Mouse (Mus musculus) limb, embryonic 13.5 days (tissue): ENCODE measurements around the gene H1f0. TPM values are rescaled to one million over a fixed set of nuclear protein-coding genes. Genes with fewer than 3 reads are reported as not detected.
A peak's percentile ranks its signal among the peaks of the same experiment; 100 is the strongest.
"Not testable (repeated sequence)": the region's sequence is repeated elsewhere in the genome, so short reads cannot be mapped to it uniquely, and the experiment has no call there.

Experiments used
- ATAC-seq: fragments of 200-750 bp; cut with Nextera tagmentation; 2 replicates; pipeline ENCODE4 v1.8.0; 2017; ENCODE audit warnings: low read depth, moderate number of reproducible peaks, moderate TSS enrichment; ENCODE audit not compliant: low FRiP score
- H3K27ac ChIP-seq: fragments of 300-500 bp; sonication (generic); 2 replicates; pipeline ENCODE4 v1.5.1; 2015; ENCODE audit warnings: inconsistent platforms, mild to moderate bottlenecking, moderate library complexity
- H3K27me3 ChIP-seq: fragments of 300-500 bp; sonication (generic); 2 replicates; pipeline ENCODE4 v1.6.1; 2015; ENCODE audit warnings: mild to moderate bottlenecking, inconsistent platforms
- H3K36me3 ChIP-seq: fragments of 300-500 bp; sonication (generic); 2 replicates; pipeline ENCODE4 v1.6.1; 2015; ENCODE audit warnings: inconsistent platforms, mild to moderate bottlenecking, moderate library complexity
- H3K4me1 ChIP-seq: fragments of 300-500 bp; sonication (generic); 2 replicates; pipeline ENCODE4 v1.6.1; 2015; ENCODE audit warnings: inconsistent platforms
- H3K4me2 ChIP-seq: fragments of 300-500 bp; sonication (generic); replicated peaks from 2 replicates; pipeline ENCODE4 v1.6.1; 2015; ENCODE audit warnings: inconsistent platforms, mild to moderate bottlenecking, moderate library complexity
- H3K4me3 ChIP-seq: fragments of 300-500 bp; sonication (generic); 2 replicates; pipeline ENCODE4 v1.5.1; 2015; ENCODE audit warnings: moderate library complexity, mild to moderate bottlenecking, inconsistent platforms
- H3K9ac ChIP-seq: fragments of 300-500 bp; sonication (generic); 2 replicates; pipeline ENCODE4 v1.6.1; 2015; ENCODE audit warnings: mild to moderate bottlenecking, inconsistent platforms
- H3K9me3 ChIP-seq: fragments of 300-500 bp; sonication (generic); 2 replicates; pipeline ENCODE4 v1.6.1; 2016; ENCODE audit warnings: inconsistent platforms
- WGBS: fragments of 180-500 bp; shearing (Covaris S2); methylation state at CpG from one replicate; pipeline ENCODE4 v1.1.7; 2015; 5-methylcytosine and 5-hydroxymethylcytosine counted together
- polyA plus RNA-seq: library from polyadenylated mRNA; unstranded; fragments of >200 nt; fragmentation: Nextera tagmentation; extraction: Ambion mirVana; gene quantifications from 2 replicates; pipeline ENCODE4 v1.2.1, GENCODE M21; 2015

H1f0 gene
- polyA plus RNA-seq, 1 experiment from 2014 or later = 558 TPM

DNA sequence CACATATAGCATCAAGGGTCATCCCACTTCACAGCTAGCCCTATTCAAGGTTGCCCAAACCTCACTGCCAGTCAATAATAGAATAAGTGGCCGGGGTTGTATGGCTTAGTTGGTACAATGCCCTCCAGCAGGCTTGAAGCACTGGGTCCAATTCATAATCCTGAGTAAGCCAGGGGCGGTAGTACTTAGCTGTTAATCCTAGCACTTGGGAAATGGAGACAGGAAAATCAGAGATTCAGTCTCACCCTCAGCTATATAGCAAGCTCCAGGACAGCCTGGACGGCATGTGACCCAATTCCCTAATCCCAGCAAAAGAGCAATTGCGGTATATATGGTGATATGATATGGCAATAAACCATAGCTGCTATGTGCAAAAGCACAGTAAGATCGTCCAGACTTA lies 21.2 kb upstream of the H1f0 start:
- WGBS = 82% methylated on average over 5 of the region's 5 CpGs
- H3K9ac ChIP-seq = no peak overlapping the region
- H3K4me2 ChIP-seq = no peak overlapping the region
- no peak overlapping the region for H3K4me3 ChIP-seq
- H3K27me3 ChIP-seq = no peaks in the 10 kb centered on the region
- no peak for ATAC-seq
- no peaks in the 10 kb centered on the region for H3K9me3 ChIP-seq
- H3K36me3 ChIP-seq = peaks cover 63% of the 10 kb centered on the region
- H3K4me1 ChIP-seq = no peaks in the 10 kb centered on the region
- H3K27ac ChIP-seq = no peak overlapping the region

DNA sequence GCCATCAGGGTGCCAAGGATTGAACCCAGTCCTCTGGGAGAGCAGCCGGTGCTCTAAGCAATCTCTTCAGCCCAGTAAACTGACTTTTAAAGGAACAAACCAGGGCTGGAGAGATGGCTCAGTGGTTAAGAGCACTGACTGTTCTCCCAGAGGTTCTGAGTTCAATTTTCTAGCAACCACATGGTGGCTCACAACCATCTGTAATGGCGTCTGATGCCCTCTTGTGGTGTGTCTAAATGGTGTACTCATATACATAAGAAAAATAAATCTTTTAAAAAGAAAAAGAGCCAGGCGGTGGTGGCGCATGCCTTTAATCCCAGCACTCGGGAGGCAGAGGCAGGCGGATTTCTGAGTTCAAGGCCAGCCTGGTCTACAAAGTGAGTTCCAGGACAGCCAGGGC lies 20.4 kb upstream of the H1f0 start:
- H3K27me3 ChIP-seq, H3K9me3 ChIP-seq, H3K27ac ChIP-seq, H3K4me2 ChIP-seq, ATAC-seq, H3K9ac ChIP-seq, H3K4me3 ChIP-seq, H3K4me1 ChIP-seq: not testable (repeated sequence)
- WGBS = 87% methylated on average over 6 of the region's 6 CpGs
- H3K36me3 ChIP-seq = peaks cover 55% of the 10 kb centered on the region

DNA sequence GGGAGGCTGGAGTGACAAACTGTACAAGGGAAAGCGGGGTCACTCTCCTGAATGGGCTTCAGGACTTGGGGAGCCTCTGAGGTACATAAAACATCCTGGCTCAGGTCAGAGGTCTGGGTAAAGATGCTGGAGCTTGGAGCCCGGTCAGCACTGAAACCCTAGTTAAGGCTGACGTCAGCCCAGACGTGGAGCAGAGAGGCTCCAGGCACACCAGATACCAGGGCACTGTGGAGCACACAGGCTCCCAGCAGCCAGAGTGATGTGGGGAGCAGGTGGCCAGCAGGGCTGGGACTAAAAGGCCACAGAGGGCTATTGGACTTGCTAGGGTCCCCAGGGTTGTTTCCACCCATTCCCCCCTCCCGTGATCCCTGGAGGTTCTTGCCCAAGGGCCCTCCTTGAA lies 18.5 kb upstream of the H1f0 start:
- Histone ChIP-seq H3K9me3 (no peaks in the 10 kb centered on the region), H3K4me2 (no peak overlapping the region), H3K27ac (no peak overlapping the region), H3K27me3 (no peaks in the 10 kb centered on the region), H3K4me1 (no peaks in the 10 kb centered on the region; the same call in 1 of the 2 replicates), H3K36me3 (peaks cover 36% of the 10 kb centered on the region), H3K9ac (no peak overlapping the region), H3K4me3 (no peak overlapping the region)
- 72% methylated on average over 5 of the region's 5 CpGs for WGBS
- ATAC-seq = no peak

DNA sequence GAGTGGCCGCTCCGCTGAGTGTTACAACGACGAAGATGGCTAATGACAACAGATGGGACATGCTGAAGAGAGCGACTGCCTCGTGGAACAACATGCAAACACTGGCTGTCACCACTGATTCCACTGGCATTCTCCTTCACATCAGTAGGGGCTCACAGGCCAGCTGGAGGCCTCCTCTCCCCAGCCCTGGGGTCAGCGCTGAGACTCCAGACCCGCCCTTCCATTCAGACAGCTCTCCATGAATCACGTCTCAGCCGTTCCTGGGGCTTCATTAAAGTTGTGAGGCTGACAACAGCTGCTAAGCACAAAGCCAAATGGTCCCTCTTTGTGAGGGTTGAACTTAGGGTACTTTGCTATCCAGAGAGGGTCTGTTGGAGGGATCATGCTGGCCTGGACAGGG lies 16.7 kb upstream of the H1f0 start:
- ATAC-seq = no peak
- no peak overlapping the region for H3K9ac ChIP-seq
- no peaks in the 10 kb centered on the region for H3K27me3 ChIP-seq
- H3K4me2 ChIP-seq = no peak overlapping the region
- no peak overlapping the region for H3K27ac ChIP-seq
- no peak overlapping the region for H3K4me3 ChIP-seq
- no peaks in the 10 kb centered on the region for H3K9me3 ChIP-seq
- WGBS = 56% methylated on average over 10 of the region's 10 CpGs
- H3K4me1 ChIP-seq = no peaks in the 10 kb centered on the region; the same call in 1 of the 2 replicates
- peaks cover 18% of the 10 kb centered on the region for H3K36me3 ChIP-seq

DNA sequence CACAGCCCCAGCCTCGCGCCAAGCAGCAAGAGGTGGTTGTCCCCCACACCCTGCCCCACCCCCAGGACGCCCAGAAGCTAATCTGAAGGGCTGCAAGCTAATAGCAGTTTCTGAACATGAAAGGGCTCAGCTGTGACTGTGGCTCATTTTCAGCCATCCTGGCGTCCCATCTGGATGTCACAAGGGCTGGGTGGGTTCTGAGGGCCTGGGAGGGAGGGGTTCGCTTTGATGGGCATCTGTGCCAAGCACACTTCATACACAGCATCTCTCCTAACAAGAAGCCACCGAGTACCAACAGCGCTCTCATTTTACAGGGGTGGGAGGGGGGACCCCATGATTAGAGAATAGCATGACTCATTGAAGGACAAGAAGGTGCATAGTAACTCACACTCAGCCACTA lies 14.9 kb upstream of the H1f0 start:
- no peak overlapping the region for H3K4me2 ChIP-seq
- no peaks in the 10 kb centered on the region for H3K27me3 ChIP-seq
- H3K9ac ChIP-seq = no peak overlapping the region
- H3K4me1 ChIP-seq = no peaks in the 10 kb centered on the region; the same call in 1 of the 2 replicates
- no peaks in the 10 kb centered on the region for H3K9me3 ChIP-seq
- no peak overlapping the region for H3K27ac ChIP-seq
- 56% methylated on average over 7 of the region's 7 CpGs for WGBS
- H3K36me3 ChIP-seq = peaks cover 5% of the 10 kb centered on the region
- H3K4me3 ChIP-seq = no peak overlapping the region
- ATAC-seq = no peak

DNA sequence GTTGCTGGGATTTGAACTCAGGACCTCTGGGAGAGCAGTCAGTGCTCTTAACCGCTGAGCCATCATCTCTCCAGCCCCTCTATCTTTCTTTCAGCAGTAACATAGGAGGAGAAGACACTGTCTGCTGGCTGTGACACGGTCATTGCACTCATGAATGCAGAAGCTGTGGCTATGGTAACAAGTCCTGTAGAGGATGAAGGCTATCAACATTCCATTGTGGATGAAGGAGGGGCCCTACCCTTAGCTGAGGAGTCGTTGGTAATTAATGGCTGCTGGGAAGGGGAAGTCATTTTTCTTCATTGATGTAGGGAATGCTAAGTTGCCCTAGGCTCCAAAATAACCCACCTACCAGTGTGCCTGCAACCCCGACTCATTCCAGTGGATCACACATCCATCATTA lies 10.1 kb upstream of the H1f0 start:
- ATAC-seq = 0 out of 2 replicates have a peak, but pooled peaks have one; percentile 4
- WGBS = 34% methylated on average over 4 of the region's 4 CpGs

DNA sequence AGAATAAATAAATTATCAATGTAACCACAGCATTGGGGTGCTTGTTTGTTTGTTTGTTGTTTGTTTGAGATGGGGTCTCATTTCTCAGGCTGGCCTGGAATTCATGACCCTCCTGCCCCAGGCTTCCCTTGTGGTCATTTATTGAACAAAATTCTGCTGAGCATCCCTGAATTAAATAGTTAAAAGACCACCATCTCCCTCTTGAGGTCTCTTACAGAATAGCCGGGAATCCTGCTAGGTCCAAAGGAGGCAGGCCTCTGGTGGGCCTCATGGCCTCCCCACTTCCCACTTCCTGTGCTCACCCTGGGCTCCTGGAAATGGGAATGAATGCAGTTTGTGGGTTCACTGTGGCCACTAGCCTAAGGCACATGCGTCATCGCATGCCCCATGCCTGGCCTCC lies 9.4 kb upstream of the H1f0 start:
- WGBS = 56% methylated on average over 3 of the region's 3 CpGs
- no peaks in the 10 kb centered on the region for H3K9me3 ChIP-seq
- H3K36me3 ChIP-seq = no peaks in the 10 kb centered on the region
- ATAC-seq = no peak
- no peak overlapping the region for H3K4me2 ChIP-seq
- peak overlapping the region; percentile 31; the same call in 1 of the 2 replicates for H3K9ac ChIP-seq
- no peak overlapping the region for H3K27ac ChIP-seq
- H3K4me1 ChIP-seq = peaks cover 10% of the 10 kb centered on the region; the same call in 1 of the 2 replicates
- no peaks in the 10 kb centered on the region for H3K27me3 ChIP-seq
- no peak overlapping the region for H3K4me3 ChIP-seq

More for the DNA sequence above, 10.1 kb upstream of the H1f0 start:
- H3K9ac ChIP-seq = no peak overlapping the region
- no peak overlapping the region for H3K4me3 ChIP-seq
- no peak overlapping the region for H3K27ac ChIP-seq
- no peaks in the 10 kb centered on the region for H3K36me3 ChIP-seq
- H3K4me2 ChIP-seq = no peak overlapping the region
- peaks cover 10% of the 10 kb centered on the region for H3K4me1 ChIP-seq
- no peaks in the 10 kb centered on the region for H3K27me3 ChIP-seq
- no peaks in the 10 kb centered on the region for H3K9me3 ChIP-seq

DNA sequence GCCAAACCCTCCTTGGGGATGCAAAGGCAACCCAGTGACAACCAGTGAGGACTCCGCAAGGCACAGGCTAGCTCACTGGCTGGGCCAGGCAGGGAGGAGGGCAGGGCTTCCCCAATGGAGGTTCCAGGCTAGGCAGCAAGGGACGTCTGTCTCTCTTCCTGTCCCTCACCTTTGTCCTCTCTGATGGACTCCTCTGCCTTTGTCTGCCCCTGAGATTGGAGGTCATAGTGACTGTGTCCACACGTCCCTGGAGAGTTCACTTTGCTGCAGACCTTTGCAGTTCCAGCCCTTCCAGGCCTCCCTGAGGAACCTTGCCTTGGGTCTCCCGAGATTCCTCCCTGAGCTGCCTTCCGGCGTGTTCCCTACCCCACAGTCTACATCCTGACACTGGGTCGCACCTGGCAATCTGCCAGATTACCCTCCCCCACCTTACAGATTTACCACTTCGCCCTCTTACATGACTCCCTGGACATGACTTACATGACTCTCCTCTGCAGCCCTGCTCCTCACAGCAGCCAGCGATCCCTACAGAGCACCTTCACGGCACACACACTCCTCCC lies 5.5 kb upstream of the H1f0 start:
- no peaks in the 10 kb centered on the region for H3K27me3 ChIP-seq
- H3K4me2 ChIP-seq = no peak overlapping the region
- no peak overlapping the region for H3K9ac ChIP-seq
- WGBS = 58% methylated on average over 10 of the region's 10 CpGs
- no peak overlapping the region for H3K27ac ChIP-seq
- H3K36me3 ChIP-seq = no peaks in the 10 kb centered on the region
- peaks cover 34% of the 10 kb centered on the region for H3K4me1 ChIP-seq
- ATAC-seq = no peak
- no peaks in the 10 kb centered on the region for H3K9me3 ChIP-seq
- H3K4me3 ChIP-seq = no peak overlapping the region

DNA sequence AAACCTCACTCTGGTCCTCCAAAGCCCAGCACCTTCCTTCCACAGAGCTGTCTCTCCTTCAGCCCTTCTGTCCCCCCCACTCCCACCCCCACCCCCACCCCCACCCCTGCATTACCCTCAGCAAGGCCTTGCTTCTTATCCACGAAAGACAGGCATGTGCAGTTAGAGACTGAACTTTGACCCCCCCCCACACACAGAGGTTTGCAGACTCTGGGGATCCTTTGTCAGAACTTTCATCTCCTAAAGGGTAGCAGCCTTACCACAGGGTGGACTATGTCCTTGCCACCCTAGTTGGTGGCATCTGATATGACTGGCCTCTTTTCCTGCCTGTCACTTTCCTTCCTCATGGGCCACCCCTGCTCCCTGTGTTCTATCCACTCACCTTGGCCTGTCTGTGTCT lies 4.9 kb upstream of the H1f0 start:
- no peak for ATAC-seq
- H3K4me1 ChIP-seq = peaks cover 34% of the 10 kb centered on the region
- no peaks in the 10 kb centered on the region for H3K27me3 ChIP-seq
- no peak overlapping the region for H3K9ac ChIP-seq
- H3K4me3 ChIP-seq = no peak overlapping the region
- H3K27ac ChIP-seq = no peak overlapping the region
- H3K36me3 ChIP-seq = no peaks in the 10 kb centered on the region
- no peak overlapping the region for H3K4me2 ChIP-seq
- 65% methylated on average over 1 of the region's 1 CpGs for WGBS
- H3K9me3 ChIP-seq = no peaks in the 10 kb centered on the region

DNA sequence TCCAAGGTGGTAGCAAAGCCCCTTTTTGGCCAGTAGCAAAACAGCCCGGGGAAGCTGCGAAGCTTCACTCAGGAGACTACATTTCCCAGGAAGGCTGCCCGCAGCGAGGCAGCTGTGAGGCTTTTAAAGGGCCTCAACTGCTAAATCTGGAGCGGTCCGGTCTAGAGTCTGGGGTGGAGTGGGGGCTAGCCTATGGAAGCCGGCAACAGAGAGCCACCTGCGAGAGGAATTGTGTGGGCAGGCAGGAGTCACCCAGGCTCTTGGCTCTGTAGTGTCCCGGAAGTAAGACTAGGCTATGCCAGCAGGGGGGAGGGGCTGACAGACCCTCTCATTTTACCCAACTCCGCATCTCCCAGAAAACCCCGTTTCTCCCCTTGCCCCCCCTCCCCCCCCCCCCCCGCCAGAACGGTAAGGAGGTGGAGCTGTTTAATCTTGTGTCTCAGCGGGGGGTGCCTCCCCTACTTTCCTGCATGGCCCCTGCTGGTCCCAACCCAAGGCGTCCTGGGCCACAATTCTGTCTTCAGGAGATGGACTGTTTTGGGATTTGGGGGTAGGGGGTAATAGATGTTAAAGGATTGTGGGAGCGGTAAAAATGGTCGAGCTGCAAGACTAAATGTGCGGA lies 2.5 kb upstream of the H1f0 start:
- H3K4me1 ChIP-seq = peaks cover 38% of the 10 kb centered on the region
- H3K27ac ChIP-seq = no peak overlapping the region
- ATAC-seq = no peak
- WGBS = 10% methylated on average over 16 of the region's 18 CpGs
- no peaks in the 10 kb centered on the region for H3K36me3 ChIP-seq
- H3K27me3 ChIP-seq = no peaks in the 10 kb centered on the region
- peak overlapping the region; percentile 22; the same call in 1 of the 2 replicates for H3K4me3 ChIP-seq
- H3K4me2 ChIP-seq = peak overlapping the region; percentile 55
- H3K9ac ChIP-seq = peak overlapping the region; percentile 55; the same call in 1 of the 2 replicates
- no peaks in the 10 kb centered on the region for H3K9me3 ChIP-seq

DNA sequence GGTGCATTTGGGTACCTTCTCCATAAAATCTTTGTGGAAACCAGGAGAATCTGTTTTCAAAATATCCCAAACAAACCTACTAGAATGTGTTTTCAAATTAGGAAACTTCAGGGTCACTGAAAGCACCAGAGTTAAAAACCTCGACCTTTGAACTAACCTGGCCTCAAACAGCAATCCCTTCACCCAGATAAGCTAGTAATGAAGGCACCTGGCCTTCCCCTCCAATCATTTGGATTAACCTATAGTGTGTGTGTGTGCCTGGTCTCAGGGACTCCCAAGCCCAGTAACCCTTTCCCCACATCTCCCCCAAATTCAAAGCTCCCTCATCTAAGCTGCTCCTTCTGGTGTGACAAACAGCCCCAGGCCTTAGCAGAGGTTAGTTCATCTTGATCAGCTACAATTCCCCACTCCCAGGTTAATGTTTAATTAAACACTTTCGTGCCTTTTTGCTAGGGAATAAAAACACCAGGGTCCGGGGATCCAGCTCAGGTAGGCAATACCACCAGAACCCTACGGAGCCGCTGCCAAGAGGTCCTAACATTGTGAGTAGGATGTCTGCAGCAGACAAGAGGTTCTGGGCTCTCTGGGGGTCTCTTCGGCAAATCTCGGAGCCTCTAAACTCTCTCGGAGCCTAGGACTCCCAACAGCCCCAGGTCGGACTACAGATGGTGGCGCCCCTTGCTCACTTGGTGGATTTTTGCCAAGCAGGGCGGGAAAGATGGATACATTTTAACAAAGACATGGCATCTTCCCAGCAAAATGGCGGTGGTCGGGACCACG lies 1.5 kb upstream of the H1f0 start:
- peak overlapping the region; percentile 100; the same call in 1 of the 2 replicates for H3K9ac ChIP-seq
- no peaks in the 10 kb centered on the region for H3K36me3 ChIP-seq
- no peaks in the 10 kb centered on the region for H3K27me3 ChIP-seq
- no peaks in the 10 kb centered on the region for H3K9me3 ChIP-seq
- peak overlapping the region; percentile 81 for H3K4me3 ChIP-seq
- ATAC-seq = no peak
- peak overlapping the region; percentile 98 for H3K4me2 ChIP-seq
- 44% methylated on average over 14 of the region's 14 CpGs for WGBS
- peak overlapping the region; percentile 99; the same call in 1 of the 2 replicates for H3K27ac ChIP-seq
- H3K4me1 ChIP-seq = peaks cover 46% of the 10 kb centered on the region
